Mouse (Mus musculus): Measurements from ENCODE around the gene Gm21958. TPM values are rescaled to one million over a fixed set of nuclear protein-coding genes. Genes with fewer than 3 reads are reported as not detected.

The Gm21958 gene
- total RNA-seq, 2 experiments from 2014 or later: not detected

Other genes with a start within 250 kb of the Gm21958 start
- gene Supt20, start 21.5 kb downstream of the Gm21958 start, total RNA-seq (2021): 10 to 100 TPM; 41.6 to 49.7 TPM
- gene Exosc8, start 21.0 kb upstream of the Gm21958 start, total RNA-seq (2021): 10 to 100 TPM; 28.9 to 33.7 TPM
- gene Alg5, start 21.2 kb upstream of the Gm21958 start, total RNA-seq (2021): 10 to 100 TPM; 22.8 to 24.7 TPM
- under 1 TPM; 0.47 to 0.64 TPM for gene Smad9, start 41.2 kb upstream of the Gm21958 start, total RNA-seq (2021)
- gene Rfxap, start 93.4 kb upstream of the Gm21958 start, total RNA-seq (2021): 10 to 100 TPM; 27.2 to 34.0 TPM
- gene Sertm1, start 201.5 kb upstream of the Gm21958 start, total RNA-seq (2021): not detected